Mouse (Mus musculus) kidney, embryonic 15.5 days (tissue): Measurements from ENCODE around the gene Slc15a3. TPM values are rescaled to one million over a fixed set of nuclear protein-coding genes. Genes with fewer than 3 reads are reported as not detected.

Experiments used
- ATAC-seq: fragments of 200-750 bp; cut with Nextera tagmentation; replicated peaks from 2 replicates; pipeline ENCODE4 v1.8.0; 2017; ENCODE audit warnings: moderate TSS enrichment; ENCODE audit not compliant: low FRiP score
- H3K27ac ChIP-seq: fragments of 300-500 bp; sonication (generic); 2 replicates; pipeline ENCODE4 v1.5.1; 2015; ENCODE audit warnings: mild to moderate bottlenecking, inconsistent platforms
- H3K27me3 ChIP-seq: fragments of 300-500 bp; sonication (generic); 2 replicates; pipeline ENCODE4 v1.6.1; 2015; ENCODE audit warnings: inconsistent platforms
- H3K36me3 ChIP-seq: fragments of 300-500 bp; sonication (generic); 2 replicates; pipeline ENCODE4 v1.6.1; 2015; ENCODE audit warnings: inconsistent platforms
- H3K4me1 ChIP-seq: fragments of 300-500 bp; sonication (generic); 2 replicates; pipeline ENCODE4 v1.6.1; 2015; ENCODE audit warnings: inconsistent platforms
- H3K4me2 ChIP-seq: fragments of 300-500 bp; sonication (generic); 2 replicates; pipeline ENCODE4 v1.6.1; 2015; ENCODE audit warnings: moderate library complexity, mild to moderate bottlenecking, inconsistent platforms
- H3K4me3 ChIP-seq: fragments of 300-500 bp; sonication (generic); replicated peaks from 2 replicates; pipeline ENCODE4 v1.5.1; 2015; ENCODE audit warnings: mild to moderate bottlenecking, inconsistent platforms
- H3K9ac ChIP-seq: fragments of 300-500 bp; sonication (generic); 2 replicates; pipeline ENCODE4 v1.6.1; 2015; ENCODE audit warnings: mild to moderate bottlenecking, inconsistent platforms
- H3K9me3 ChIP-seq: fragments of 300-500 bp; sonication (generic); replicated peaks from 2 replicates; pipeline ENCODE4 v1.6.1; 2016; ENCODE audit warnings: inconsistent platforms
- WGBS: fragments of 180-500 bp; shearing (Covaris S2); methylation state at CpG from one replicate; pipeline ENCODE4 v1.1.7; 2015; ENCODE audit warnings: mixed read lengths; 5-methylcytosine and 5-hydroxymethylcytosine counted together
- polyA plus RNA-seq: library from polyadenylated mRNA; unstranded; fragments of >200 nt; fragmentation: Nextera tagmentation; extraction: Ambion mirVana; gene quantifications from 2 replicates; pipeline ENCODE4 v1.2.1, GENCODE M21; 2015

Gene Slc15a3
- polyA plus RNA-seq, 1 experiment from 2014 or later, result 0.39 TPM

DNA sequence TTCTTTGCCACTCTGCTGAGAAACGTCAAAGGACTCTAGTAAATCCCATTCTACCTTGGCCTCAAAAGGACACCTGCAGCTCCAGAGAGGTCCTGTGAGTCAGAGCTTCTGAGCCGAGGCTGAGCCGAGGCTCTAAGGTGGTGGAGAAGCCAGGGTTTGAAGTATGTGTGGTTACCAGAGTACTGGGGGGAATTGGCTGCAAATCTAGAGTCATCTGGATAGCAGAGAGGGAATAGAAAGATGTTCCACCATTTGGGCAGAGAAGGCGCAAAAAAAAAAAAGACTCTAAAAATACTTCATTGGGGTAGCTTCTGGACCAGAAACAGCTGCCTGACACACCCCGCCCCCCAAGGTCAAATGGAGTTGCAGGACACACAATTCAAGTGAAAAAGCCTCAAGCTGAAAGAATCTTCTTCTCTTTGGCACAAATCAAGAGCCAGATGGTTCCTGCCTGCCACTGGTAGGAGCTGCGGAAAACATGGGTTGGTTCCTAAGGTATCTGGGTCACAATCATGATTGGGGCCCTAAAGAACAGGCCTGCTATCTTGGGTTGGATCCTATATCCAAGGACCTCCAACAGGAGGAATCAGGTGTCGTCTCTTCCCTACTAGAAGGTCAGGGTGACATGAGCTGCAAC, 38.8 kb downstream of the Slc15a3 start:
- 83% methylated on average over 7 of the region's 7 CpGs for WGBS
- no peak for ATAC-seq

DNA sequence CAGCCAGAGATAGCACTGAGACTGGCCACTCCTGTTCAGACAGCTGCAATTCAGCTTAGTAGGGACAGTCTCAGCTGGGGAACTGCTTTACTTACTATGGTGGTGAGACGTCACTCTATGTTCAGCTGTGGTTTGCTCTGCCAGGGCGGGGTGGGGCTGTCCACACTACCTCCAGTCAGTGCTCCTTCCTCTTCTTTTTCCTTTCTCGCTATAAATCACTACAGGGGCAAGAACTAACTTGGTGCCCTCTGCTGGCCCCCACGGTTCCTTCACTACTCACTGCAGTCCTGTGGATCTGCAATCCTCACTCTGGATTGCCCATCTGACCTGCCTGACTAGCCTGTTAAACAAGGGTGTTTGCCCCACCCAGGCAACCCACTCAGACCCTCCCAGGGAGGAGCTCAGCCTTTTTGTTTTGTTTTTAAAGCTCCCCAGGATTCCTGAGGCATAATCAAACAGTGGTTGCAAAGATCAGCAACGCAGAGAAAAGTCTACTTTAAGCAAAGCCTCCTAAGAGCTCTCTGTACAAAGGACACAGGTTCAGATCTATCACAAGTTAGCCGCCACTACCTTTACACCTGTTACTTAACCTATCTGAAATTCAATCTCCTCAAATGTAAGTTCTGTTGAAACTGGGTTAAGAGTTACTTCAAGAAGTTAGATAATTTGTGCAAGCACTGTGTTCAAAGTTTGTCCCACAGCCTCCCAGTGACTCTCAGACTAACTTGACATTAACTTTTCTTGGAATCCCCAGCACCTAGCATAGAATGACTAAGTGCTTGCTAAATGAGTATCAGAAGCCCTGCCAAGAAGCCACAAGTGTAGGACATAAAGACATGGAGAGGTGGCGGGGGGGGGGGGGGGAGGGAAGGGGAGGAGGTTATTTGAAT, 40.8 kb downstream of the Slc15a3 start:
- Histone ChIP-seq H3K4me1 (peaks cover 34% of the 10 kb centered on the region), H3K9me3 (peaks cover 8% of the 10 kb centered on the region; the same call in 1 of the 2 replicates), H3K27me3 (no peaks in the 10 kb centered on the region), H3K4me2 (peak overlapping the region; percentile 96), H3K4me3 (peak overlapping the region; percentile 63), H3K9ac (peak overlapping the region; percentile 65), H3K36me3 (peaks cover 9% of the 10 kb centered on the region; the same call in 1 of the 2 replicates), H3K27ac (no peak overlapping the region)
- 0 out of 2 replicates have a peak, but pooled peaks have one; percentile 3 for ATAC-seq
- 38% methylated on average over 7 of the region's 7 CpGs for WGBS

More for the DNA sequence above, 38.8 kb downstream of the Slc15a3 start:
- Histone ChIP-seq H3K4me2 (no peak overlapping the region), H3K27me3 (no peaks in the 10 kb centered on the region), H3K9me3 (no peaks in the 10 kb centered on the region), H3K9ac (no peak overlapping the region), H3K36me3 (peaks cover 19% of the 10 kb centered on the region), H3K4me1 (peaks cover 34% of the 10 kb centered on the region), H3K4me3 (no peak overlapping the region), H3K27ac (no peak overlapping the region)

DNA sequence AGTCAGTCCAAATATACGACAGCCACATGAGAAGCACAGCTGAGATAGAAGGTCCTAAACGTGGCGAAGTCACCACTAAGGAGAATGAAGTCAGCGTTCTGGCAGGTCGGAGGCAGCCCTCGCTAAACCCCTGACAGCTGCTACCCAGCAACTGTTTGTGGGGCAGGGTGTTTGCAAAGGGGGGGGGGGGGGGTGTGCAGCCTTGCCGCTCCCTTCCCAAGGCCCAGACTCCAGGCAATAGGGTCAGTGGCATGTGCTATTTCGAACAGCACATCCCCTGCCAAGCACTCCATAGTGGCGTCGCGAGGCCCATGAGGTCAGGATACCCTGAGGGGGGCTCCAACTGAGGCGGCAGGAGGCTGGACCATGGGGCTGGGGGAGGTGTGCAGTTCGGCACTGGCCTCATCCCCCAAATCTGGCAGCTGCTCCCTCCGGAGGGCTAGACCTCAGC, 41.5 kb downstream of the Slc15a3 start:
- H3K9me3 ChIP-seq, result peaks cover 10% of the 10 kb centered on the region; the same call in 1 of the 2 replicates
- peaks cover 9% of the 10 kb centered on the region; the same call in 1 of the 2 replicates for H3K36me3 ChIP-seq
- H3K27me3 ChIP-seq, result no peaks in the 10 kb centered on the region
- peak overlapping the region; percentile 65 for H3K9ac ChIP-seq
- peak overlapping the region; percentile 95 for H3K27ac ChIP-seq
- H3K4me2 ChIP-seq, result peak overlapping the region; percentile 96
- peak overlapping the region; percentile 63 for H3K4me3 ChIP-seq
- peaks cover 34% of the 10 kb centered on the region for H3K4me1 ChIP-seq
- ATAC-seq, result peak; percentile 31
- 2% methylated on average over 13 of the region's 14 CpGs for WGBS

DNA sequence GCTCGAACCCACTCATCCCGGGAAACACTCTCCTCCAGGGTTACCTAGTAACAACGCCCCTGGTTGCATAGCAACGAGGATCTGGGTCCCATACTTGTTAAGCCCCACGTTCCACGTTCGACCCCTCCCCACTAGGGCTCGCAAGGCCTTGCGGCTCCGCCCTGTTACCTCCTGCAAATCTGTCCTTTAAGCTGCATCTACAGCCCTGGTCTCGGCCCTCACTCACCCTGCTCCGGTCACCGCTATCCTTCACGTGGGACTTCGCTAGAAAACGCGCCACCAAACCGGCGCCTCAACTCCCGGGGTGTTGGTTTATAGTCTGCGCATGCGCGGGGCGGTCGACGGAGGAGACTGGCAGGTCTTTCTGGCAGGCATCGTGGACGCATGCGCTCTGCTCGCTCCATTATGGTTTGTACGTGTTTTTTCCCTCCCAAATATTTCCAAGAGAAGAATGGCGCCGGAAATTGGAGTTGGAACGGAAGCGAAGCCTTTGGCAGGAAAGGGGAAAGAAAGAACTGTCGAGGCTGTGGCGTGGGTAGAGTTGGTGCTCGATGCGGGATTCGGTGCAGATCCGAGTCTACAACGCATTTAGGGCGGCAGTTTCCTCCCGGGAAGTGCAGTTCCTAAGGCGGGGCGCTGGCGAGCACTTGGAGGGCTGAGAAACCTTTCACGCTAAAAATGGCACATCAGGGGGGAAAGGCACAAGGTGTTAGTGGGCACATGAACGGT, 42.1 kb downstream of the Slc15a3 start, which contains the start of gene Tmem109:
TSS of gene Tmem109 (minus strand) at position 576 of the 729 bp plus-strand sequence.
- peak within 1 kb of the TSS; percentile 65 for H3K9ac ChIP-seq
- H3K27ac ChIP-seq, result peak within 1 kb of the TSS; percentile 95
- peaks cover 10% of the 10 kb centered on the region; the same call in 1 of the 2 replicates for H3K9me3 ChIP-seq
- peak within 1 kb of the TSS; percentile 63 for H3K4me3 ChIP-seq
- H3K27me3 ChIP-seq, result no peaks in the 10 kb centered on the region
- WGBS, result under 1% methylated on average over 49 of the region's 49 CpGs
- H3K4me2 ChIP-seq, result peak within 1 kb of the TSS; percentile 96
- peaks cover 34% of the 10 kb centered on the region for H3K4me1 ChIP-seq
- peaks cover 9% of the 10 kb centered on the region; the same call in 1 of the 2 replicates for H3K36me3 ChIP-seq
- ATAC-seq, result peak; percentile 93

DNA sequence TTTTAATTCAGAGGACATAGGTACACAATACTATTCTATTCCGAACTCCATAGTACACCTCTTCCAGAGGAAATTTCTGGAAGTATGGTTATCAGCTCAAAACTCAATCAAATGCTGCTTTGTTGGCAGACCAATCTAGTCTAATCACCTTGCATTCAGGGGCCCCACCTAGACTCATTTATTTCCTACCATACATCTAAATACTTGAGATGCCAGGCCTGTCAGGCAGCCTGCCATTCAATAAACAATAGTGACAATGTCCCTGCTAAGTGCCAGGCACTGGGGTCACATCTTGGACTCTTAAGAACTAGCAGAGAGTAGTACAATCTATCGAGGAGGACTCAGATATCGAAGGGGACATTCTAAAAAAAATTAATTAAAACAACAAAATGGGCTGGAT, 52.7 kb downstream of the Slc15a3 start:
- 93% methylated on average over 3 of the region's 3 CpGs for WGBS
- H3K4me1 ChIP-seq, result peaks cover 17% of the 10 kb centered on the region
- no peak overlapping the region for H3K4me2 ChIP-seq
- no peaks in the 10 kb centered on the region for H3K36me3 ChIP-seq
- H3K27ac ChIP-seq, result no peak overlapping the region
- H3K4me3 ChIP-seq, result no peak overlapping the region
- no peak for ATAC-seq
- H3K27me3 ChIP-seq, result no peaks in the 10 kb centered on the region
- H3K9ac ChIP-seq, result no peak overlapping the region
- no peaks in the 10 kb centered on the region for H3K9me3 ChIP-seq

DNA sequence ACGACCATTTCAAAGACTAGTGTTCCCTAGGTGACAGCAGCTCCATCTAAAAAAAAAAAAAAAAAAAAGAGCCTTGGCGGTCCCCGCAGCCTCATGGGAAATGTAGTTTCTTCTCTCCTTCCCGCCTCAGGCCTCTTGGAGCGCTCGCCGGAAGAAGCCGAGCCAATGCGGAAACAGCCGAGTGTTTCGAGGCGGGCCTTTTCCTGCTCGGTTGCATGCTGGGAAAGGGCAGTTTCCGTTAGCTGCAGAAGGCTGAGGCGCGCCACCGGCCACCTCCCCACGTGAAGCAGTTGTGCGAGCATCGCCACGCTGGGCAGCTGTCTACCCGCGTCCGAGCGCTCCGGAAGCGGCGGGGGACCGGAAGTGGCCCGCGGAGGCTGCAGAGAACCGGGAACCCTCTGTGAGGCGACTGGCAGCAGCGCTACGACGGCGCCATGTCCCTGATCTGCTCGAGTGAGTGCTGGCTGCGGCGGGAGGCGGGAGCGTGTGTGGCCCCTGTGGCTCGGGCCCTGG, 55.5 kb downstream of the Slc15a3 start, which contains the start of gene Prpf19:
TSS of gene Prpf19 (plus strand) at position 216 of the 513 bp plus-strand sequence.
- ATAC-seq, result peak; percentile 96
- WGBS, result under 1% methylated on average over 43 of the region's 43 CpGs
- Histone ChIP-seq H3K4me2 (peak within 1 kb of the TSS; percentile 72), H3K4me3 (peak within 1 kb of the TSS; percentile 80), H3K9me3 (no peaks in the 10 kb centered on the region), H3K27me3 (no peaks in the 10 kb centered on the region), H3K27ac (peak within 1 kb of the TSS; percentile 96), H3K9ac (peak within 1 kb of the TSS; percentile 89), H3K36me3 (peaks cover 28% of the 10 kb centered on the region), H3K4me1 (peaks cover 17% of the 10 kb centered on the region)

DNA sequence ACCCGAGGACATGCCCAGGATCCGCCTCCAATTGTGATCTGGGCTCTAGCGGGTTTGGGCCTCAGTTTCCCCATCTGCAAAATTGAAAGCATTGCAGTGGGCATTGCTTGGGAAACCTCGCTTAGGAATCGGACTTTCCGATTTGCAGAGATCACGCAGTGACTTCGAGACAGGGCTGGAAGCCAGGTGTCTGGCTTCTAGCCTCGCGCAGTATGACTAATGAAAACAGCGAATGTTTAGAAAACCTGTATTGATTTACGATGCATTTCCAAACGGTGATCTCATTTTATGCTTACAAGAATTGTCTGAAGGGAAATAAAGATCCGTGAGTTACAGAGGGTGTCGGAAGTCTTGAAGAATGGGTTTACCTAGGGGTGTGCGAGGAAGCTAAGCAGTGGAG, 56.2 kb downstream of the Slc15a3 start:
- under 1% methylated on average over 16 of the region's 16 CpGs for WGBS
- no peaks in the 10 kb centered on the region for H3K9me3 ChIP-seq
- no peak for ATAC-seq

DNA sequence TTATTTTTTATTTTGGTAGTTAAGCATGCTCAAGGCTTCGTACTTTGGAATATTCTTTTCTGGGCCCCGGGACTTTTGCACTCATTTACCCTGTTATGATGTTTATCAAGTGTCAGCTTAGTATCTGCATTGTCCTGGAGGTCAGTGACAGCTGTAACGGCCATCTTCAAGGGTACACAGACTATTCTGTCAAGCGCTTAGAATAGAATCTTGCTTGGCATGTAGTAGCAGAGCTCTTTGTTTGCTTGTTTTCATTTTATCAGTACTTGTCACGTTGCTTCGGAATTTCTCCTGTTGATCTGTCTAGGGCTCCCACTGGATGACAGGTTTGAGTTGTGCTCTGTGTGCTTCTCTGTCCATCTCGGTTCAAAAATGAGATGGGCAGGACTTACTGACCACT, 57.3 kb downstream of the Slc15a3 start:
- 78% methylated on average over 7 of the region's 7 CpGs for WGBS
- H3K4me1 ChIP-seq, result peaks cover 17% of the 10 kb centered on the region
- no peak for ATAC-seq

More for the DNA sequence above, 56.2 kb downstream of the Slc15a3 start:
- Histone ChIP-seq H3K36me3 (peaks cover 34% of the 10 kb centered on the region), H3K27ac (peak overlapping the region; percentile 96), H3K27me3 (no peaks in the 10 kb centered on the region), H3K4me2 (peak overlapping the region; percentile 72), H3K4me3 (peak overlapping the region; percentile 80), H3K9ac (peak overlapping the region; percentile 89), H3K4me1 (peaks cover 17% of the 10 kb centered on the region)

DNA sequence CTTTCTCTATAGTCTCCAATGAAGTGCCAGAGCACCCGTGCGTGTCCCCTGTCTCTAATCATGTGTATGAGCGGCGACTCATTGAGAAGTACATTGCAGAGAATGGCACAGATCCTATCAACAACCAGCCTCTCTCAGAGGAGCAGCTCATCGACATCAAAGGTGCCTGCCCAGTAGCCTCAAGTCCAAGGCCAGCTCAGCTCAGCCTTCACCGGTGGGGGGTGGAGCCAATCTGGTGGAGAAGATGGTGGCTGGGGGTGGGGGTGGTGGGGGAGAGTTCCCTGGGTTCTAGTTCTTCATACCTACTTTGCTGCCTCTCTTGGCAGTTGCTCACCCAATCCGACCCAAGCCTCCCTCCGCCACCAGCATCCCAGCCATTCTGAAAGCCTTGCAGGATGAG, 58.0 kb downstream of the Slc15a3 start:
- H3K36me3 ChIP-seq, result peaks cover 52% of the 10 kb centered on the region
- H3K9ac ChIP-seq, result peak overlapping the region; percentile 2; the same call in 1 of the 2 replicates
- 78% methylated on average over 8 of the region's 8 CpGs for WGBS

More for the DNA sequence above, 57.3 kb downstream of the Slc15a3 start:
- Histone ChIP-seq H3K9me3 (no peaks in the 10 kb centered on the region), H3K4me2 (peak overlapping the region; percentile 72), H3K9ac (peak overlapping the region; percentile 89), H3K27me3 (no peaks in the 10 kb centered on the region), H3K36me3 (peaks cover 46% of the 10 kb centered on the region), H3K4me3 (peak overlapping the region; percentile 80), H3K27ac (no peak overlapping the region)

DNA sequence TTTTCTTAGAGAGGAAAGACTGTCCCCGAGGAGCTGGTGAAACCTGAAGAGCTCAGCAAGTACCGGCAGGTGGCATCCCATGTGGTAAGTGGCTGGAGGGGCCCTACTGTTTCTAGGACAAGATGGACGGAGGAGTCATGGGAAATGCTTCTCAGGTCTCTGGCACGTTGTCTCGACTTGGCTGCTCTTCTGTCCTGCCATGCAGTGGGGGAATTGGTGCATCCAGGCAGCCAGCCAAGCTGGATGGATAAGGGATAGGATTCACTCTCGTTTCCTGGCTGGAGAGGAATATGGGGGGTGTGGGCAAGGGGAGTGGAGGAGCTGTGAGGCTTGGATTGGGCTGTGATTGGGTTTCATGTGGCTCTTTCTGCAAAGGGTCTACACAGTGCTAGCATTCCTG, 60.8 kb downstream of the Slc15a3 start:
- Histone ChIP-seq H3K4me3 (no peak overlapping the region), H3K4me1 (peaks cover 25% of the 10 kb centered on the region), H3K4me2 (no peak overlapping the region), H3K9me3 (no peaks in the 10 kb centered on the region), H3K36me3 (peaks cover 80% of the 10 kb centered on the region), H3K27ac (no peak overlapping the region), H3K27me3 (no peaks in the 10 kb centered on the region), H3K9ac (no peak overlapping the region)
- 85% methylated on average over 6 of the region's 6 CpGs for WGBS
- ATAC-seq, result no peak

More for the DNA sequence above, 58.0 kb downstream of the Slc15a3 start:
- Histone ChIP-seq H3K27ac (no peak overlapping the region), H3K4me2 (0 out of 2 replicates have a peak overlapping the region, but pooled peaks have one; percentile 72), H3K4me1 (peaks cover 17% of the 10 kb centered on the region), H3K27me3 (no peaks in the 10 kb centered on the region), H3K9me3 (no peaks in the 10 kb centered on the region), H3K4me3 (no peak overlapping the region)
- ATAC-seq, result no peak

DNA sequence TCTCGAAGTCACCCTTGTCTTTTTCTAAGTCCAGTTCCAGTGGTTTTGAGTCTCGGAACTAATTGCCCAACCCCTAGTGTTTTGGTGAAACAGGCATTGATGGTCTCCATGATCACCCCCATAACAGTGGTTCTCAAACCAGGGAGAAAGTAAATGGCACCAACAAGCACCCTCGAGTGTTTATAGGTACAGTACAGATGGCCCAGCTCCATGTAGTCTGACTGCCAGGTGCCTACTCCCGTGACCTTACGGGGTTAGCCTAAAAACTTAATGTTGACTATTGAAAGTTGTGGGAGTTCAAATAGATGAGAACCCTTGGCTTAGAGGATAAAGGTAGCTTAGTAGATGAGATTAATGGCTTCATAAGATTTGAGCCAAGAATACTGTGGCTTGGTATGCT, 61.5 kb downstream of the Slc15a3 start:
- peaks cover 31% of the 10 kb centered on the region for H3K4me1 ChIP-seq
- H3K9ac ChIP-seq, result no peak overlapping the region
- H3K4me3 ChIP-seq, result no peak overlapping the region
- WGBS, result 94% methylated on average over 5 of the region's 5 CpGs
- peaks cover 88% of the 10 kb centered on the region for H3K36me3 ChIP-seq
- no peak overlapping the region for H3K4me2 ChIP-seq
- H3K9me3 ChIP-seq, result no peaks in the 10 kb centered on the region
- H3K27me3 ChIP-seq, result no peaks in the 10 kb centered on the region
- H3K27ac ChIP-seq, result no peak overlapping the region
- no peak for ATAC-seq
